Mouse (Mus musculus) gastrocnemius, postnatal 36 days (tissue): ENCODE measurements around the gene Bst2. TPM values are rescaled to one million over a fixed set of nuclear protein-coding genes. Genes with fewer than 3 reads are reported as not detected.
"Not testable (repeated sequence)": the region's sequence is repeated elsewhere in the genome, so short reads cannot be mapped to it uniquely, and the experiment has no call there.

Experiments
- DNase-seq, 2 experiments: peaks; one replicate each; pipeline ENCODE4 v3.0.0; 2022
- intact Hi-C: fragments of 180-260 bp; cut with DNase I; formaldehyde crosslinking; loops from one replicate; pipeline ENCODE4 v1.15.1; 2025
- total RNA-seq, 2 experiments: library from RNA; stranded (reverse); gene quantifications; 2 replicates each; pipeline ENCODE4 v1.2.3; 2021

The Bst2 gene
- total RNA-seq, 2 experiments from 2014 or later, result 7.6 to 9.9 TPM

- intact Hi-C loops, result no loop called here
- DNase-seq, result no peak
Observed at GRCm38 (mm10) chr8:71526272-71526671, 11.0 kb downstream of the Bst2 start.

GRCm38 (mm10) chr8:71525226-71526050 is 11.8 kb downstream of the Bst2 start, which contains the start of gene Ccdc194:
Gene Ccdc194 (minus strand): TSS chr8:71525711.
- no peak for DNase-seq
- intact Hi-C loops, result no loop called here

GRCm38 (mm10) chr8:71521634-71522033 is 15.6 kb downstream of the Bst2 start:
- DNase-seq, result peak; percentile 94 to 96
- intact Hi-C loops, result loop anchor here (1.0 to 2.0 kb wide), 2 partner anchors 26 to 81 kb away; no protein-coding TSS in a partner anchor

GRCm38 (mm10) chr8:71519037-71519825 is 18.0 kb downstream of the Bst2 start:
- intact Hi-C loops, result not testable (repeated sequence)
- DNase-seq, result peak in 1 of 2 experiments; percentile 57

GRCm38 (mm10) chr8:71516786-71517185 is 20.5 kb downstream of the Bst2 start:
- intact Hi-C loops, result loop anchor here (1.0 kb wide), 1 partner anchor 19 kb away; no protein-coding TSS in a partner anchor

GRCm38 (mm10) chr8:71515043-71515442 is 22.2 kb downstream of the Bst2 start:
- no peak for DNase-seq
- intact Hi-C loops, result no loop called here

More at GRCm38 (mm10) chr8:71516786-71517185, 20.5 kb downstream of the Bst2 start:
- DNase-seq, result no peak

GRCm38 (mm10) chr8:71513018-71513754 is 24.1 kb downstream of the Bst2 start:
- intact Hi-C loops, result no loop called here

GRCm38 (mm10) chr8:71511644-71512043 is 25.6 kb downstream of the Bst2 start, which contains the start of gene Plvap:
Gene Plvap (minus strand): TSS chr8:71511752.
- no peak for DNase-seq
- intact Hi-C loops, result no loop called here

More at GRCm38 (mm10) chr8:71513018-71513754, 24.1 kb downstream of the Bst2 start:
- no peak for DNase-seq

GRCm38 (mm10) chr8:71509316-71509715 is 27.9 kb downstream of the Bst2 start:
- DNase-seq, result no peak
- intact Hi-C loops, result no loop called here

- intact Hi-C loops, result no loop called here
- DNase-seq, result peak; percentile 69 to 74
Observed at GRCm38 (mm10) chr8:71507589-71508104, 29.6 kb downstream of the Bst2 start.

GRCm38 (mm10) chr8:71505979-71506378 is 31.3 kb downstream of the Bst2 start:
- intact Hi-C loops, result no loop called here
- peak in 1 of 2 experiments; percentile 45 for DNase-seq

- no peak for DNase-seq
- intact Hi-C loops, result no loop called here
Observed at GRCm38 (mm10) chr8:71505326-71505725, 31.9 kb downstream of the Bst2 start.

- intact Hi-C loops, result no loop called here
- no peak for DNase-seq
Observed at GRCm38 (mm10) chr8:71504349-71504748, 32.9 kb downstream of the Bst2 start.

GRCm38 (mm10) chr8:71498816-71499690 is 38.2 kb downstream of the Bst2 start:
- DNase-seq, result no peak
- intact Hi-C loops, result no loop called here

GRCm38 (mm10) chr8:71497881-71498501 is 39.3 kb downstream of the Bst2 start:
- DNase-seq, result no peak
- intact Hi-C loops, result loop anchor here (1.0 kb wide), 1 partner anchor 18 kb away; no protein-coding TSS in a partner anchor

GRCm38 (mm10) chr8:71497077-71497645 is 40.1 kb downstream of the Bst2 start:
- intact Hi-C loops, result loop anchor here (1.0 kb wide), 1 partner anchor 19 kb away; no protein-coding TSS in a partner anchor
- no peak for DNase-seq

GRCm38 (mm10) chr8:71496481-71496880 is 40.8 kb downstream of the Bst2 start:
- intact Hi-C loops, result no loop called here
- DNase-seq, result peak; percentile 85 to 89

- no peak for DNase-seq
- intact Hi-C loops, result loop anchor here (1.0 kb wide), 1 partner anchor 25 kb away; no protein-coding TSS in a partner anchor
Observed at GRCm38 (mm10) chr8:71495811-71496210, 41.4 kb downstream of the Bst2 start.
